Mouse (Mus musculus) brain, embryonic 14.5 days (tissue): ENCODE measurements at regions not wholly inside any gene's neighbourhood (a gene's known extent, or its start where the extent isn't known, plus 50 kb on each side); places are given as distances from the start of the nearest gene placed in this dataset.
"Not testable (repeated sequence)": the region's sequence is repeated elsewhere in the genome, so short reads cannot be mapped to it uniquely, and the experiment has no call there.

Experiments
- DNase-seq: peaks from one replicate; pipeline ENCODE4 v3.0.0-alpha.2; 2011; ENCODE audit warnings: low read depth
- CTCF ChIP-seq: fragments of 200-500 bp; IDR thresholded peaks from 2 replicates; pipeline ENCODE4 v1.5.1; 2012; ENCODE audit warnings: inconsistent platforms, mild to moderate bottlenecking, moderate library complexity, borderline replicate concordance; ENCODE audit not compliant: insufficient read depth, insufficient read length; ENCODE audit errors: extremely low read depth
- POLR2A ChIP-seq: fragments of 200-500 bp; IDR thresholded peaks from 2 replicates; pipeline ENCODE4 v1.6.1; 2012; ENCODE audit warnings: mild to moderate bottlenecking, inconsistent platforms, borderline replicate concordance; ENCODE audit not compliant: poor library complexity, insufficient read depth, insufficient read length, severe bottlenecking; ENCODE audit errors: extremely low read depth

DNA sequence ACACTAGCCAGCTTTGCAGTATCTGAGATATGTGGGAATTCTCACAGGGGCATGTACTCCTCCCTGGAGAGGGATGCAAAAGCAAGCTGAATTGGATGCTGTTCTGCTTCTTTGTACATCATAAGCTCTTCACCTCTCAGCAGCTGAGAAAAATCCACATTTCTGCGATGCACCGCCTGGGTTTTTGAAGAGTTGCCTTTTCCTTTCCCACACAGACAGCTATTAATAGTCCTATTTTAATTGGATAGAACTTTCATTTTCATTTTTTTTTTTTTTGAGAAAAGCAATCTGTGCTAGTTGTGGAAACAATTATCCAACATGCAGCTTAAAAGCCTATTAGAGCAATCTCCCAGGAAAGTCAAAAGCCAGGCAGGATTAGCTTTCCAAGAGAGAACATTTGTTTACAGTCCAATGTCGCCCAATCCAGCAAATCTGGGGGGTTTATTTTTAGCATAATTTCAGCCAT lies 105.2 kb upstream of the Gucy1a1 start:
- DNase-seq, result peak; percentile 68
- TF ChIP-seq POLR2A (no peak), CTCF (no peak)

DNA sequence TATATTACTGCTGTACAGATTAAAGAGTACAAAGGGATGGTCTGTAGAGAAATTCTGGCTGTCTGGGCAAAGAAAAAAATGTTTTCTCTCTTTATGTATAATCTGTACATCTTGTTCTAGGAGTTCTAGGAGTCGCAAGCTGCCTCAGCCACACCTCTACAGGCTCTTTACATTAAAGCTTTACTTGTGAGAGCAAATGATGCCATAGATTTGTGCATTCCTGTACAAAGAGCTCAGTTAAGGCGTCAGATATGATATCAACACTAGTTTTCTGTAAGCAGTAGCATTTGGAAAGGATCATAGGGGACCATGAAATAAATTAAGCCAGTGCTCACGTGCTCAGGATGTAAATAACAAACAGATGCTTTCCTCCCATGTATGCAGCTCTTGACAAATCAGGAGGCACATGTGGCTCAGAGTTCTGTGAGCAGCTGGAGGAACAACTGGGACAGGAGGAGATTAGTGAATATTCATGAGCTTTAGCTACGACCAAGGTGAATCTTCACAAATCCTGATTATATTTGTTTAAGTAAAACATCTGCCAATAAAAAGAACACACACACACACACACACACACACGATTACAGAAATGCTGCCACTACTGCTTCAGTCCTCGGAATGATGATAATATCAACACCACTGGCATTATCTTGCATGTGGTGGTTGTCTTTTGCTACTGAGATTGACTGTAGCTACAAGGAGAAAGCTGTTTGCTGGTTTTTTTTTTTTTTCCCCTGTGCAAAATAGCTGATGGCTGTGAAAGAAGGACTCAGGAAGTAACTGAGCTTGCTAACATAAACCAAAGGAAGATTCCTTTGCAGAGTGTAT lies 104.6 kb upstream of the Gucy1a1 start:
- no peak for TF ChIP-seq CTCF
- DNase-seq, result peak; percentile 77

DNA sequence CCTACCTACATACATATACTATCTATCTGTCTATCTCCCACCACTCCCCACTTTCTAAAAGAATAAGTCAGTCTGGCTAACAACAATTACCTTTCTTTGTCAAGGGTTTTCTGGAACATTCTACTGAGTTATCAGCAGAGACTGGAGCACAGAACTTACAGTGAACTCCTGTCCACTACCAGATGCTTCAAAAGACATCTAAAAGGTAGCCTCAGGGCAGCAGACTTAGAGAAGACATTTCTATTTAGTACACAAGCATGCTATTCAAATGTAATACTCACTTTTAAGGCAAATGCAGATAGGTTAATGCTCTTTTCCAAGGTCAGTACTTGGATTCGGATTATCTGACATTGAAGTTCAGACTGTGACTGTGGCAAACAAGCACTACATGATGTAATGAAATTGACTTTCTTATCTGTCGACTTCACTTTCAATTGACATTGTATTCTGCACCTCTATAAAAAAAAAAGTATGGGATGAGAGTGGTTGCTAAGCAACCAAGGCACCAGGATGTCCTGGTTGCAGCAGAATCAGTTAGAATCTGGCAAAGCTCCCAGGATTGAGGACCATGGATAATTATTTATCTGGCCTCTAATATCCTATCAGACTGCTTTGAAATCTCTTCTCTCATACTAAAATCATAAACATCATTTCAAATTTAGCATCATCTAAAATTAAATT lies 90.9 kb upstream of the Gucy1a1 start:
- peak; percentile 77 for DNase-seq
- TF ChIP-seq CTCF (no peak), POLR2A (no peak)

DNA sequence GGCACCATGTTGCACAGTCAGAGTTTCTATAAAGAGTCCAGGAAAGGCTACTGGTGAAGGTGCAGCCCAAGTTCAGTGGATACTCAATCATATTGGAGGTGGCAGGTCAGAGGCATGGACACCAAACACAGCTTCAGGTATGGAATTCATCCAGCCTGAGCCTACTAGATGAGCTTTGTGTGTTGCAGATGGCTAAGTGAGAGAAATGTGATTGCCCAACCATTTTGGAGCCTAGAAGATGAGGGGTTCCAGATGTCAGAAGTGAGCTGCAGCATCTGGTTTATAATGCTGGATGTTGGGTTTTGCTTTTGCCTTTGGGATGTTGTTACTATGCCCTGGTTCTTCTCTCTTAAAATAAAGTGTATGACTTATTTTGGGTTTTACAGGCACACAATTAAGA lies 88.7 kb upstream of the Gucy1a1 start:
- TF ChIP-seq POLR2A, result no peak
- TF ChIP-seq CTCF, result no peak
- no peak for DNase-seq

DNA sequence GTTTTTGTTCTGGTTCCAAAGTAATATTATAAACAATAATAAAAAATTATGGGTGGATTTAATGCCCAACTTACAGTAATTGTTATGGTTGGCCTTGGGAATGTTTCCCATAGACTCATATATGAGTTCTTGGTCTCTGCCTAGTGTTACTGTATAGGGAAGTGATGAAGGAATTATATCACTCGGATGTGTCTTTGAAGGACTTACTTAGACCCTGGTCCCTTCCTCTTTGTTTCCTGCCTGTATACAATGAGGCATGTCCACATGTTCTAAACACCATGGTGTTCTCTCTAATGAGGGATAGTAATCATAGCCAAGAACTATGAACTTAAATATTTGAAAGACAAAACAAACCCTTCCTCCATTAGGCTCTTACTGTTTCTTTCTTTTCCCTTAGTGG lies 77.8 kb upstream of the Gucy1a1 start:
- DNase-seq, result no peak
- TF ChIP-seq POLR2A (no peak), CTCF (no peak)

DNA sequence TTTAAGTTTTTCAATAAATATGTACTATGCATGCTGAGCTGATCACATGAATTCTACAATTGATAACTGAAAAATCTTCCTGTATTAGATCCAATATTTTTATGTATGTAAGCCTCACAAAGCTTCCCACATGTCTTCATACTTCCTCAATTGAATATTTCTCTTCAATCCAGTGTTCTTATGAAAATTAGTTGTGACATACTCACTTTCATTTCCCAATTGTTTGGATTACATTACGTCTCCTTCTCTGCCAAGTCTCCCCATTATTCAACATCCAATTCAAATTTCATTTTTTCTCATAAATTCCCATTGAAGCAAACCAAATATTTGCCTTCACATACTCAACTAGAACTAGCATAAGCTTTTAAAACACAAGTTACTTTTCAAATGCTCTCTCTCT lies 76.3 kb upstream of the Gucy1a1 start:
- no peak for TF ChIP-seq CTCF
- TF ChIP-seq POLR2A, result no peak
- no peak for DNase-seq

DNA sequence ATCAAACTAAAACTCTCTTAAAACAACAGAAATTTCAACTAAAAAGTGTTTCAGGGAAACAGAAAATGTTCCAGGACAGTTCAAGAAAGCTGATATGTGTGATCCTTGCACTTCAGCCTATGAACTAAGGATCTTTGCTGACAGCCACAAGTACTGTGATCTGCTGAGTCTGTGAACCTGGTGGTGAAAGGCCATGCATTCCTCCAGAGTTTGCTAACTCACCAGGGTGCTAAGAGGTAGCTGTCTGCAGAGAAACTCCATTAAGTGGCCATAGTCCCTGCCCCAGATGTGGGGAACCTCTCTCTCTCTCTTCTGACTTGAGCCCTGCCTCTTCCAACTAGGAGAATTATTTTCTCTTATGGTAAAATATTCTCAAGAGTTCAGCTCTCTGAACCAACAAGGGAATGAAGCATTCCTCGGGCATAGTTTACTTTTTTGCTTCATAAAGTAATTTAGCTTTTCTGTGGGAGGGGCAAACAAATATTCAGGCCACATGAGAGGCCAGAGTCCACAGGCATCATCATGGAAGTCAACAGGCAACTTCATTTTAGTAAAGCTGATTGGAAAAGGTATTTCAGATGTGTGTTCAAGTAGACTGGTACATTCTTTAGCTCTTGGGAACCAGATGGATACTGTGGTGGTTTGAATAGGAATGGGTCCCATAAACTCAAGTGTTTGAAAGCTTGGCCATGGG lies 73.8 kb upstream of the Gucy1a1 start:
- DNase-seq, result not testable (repeated sequence)

DNA sequence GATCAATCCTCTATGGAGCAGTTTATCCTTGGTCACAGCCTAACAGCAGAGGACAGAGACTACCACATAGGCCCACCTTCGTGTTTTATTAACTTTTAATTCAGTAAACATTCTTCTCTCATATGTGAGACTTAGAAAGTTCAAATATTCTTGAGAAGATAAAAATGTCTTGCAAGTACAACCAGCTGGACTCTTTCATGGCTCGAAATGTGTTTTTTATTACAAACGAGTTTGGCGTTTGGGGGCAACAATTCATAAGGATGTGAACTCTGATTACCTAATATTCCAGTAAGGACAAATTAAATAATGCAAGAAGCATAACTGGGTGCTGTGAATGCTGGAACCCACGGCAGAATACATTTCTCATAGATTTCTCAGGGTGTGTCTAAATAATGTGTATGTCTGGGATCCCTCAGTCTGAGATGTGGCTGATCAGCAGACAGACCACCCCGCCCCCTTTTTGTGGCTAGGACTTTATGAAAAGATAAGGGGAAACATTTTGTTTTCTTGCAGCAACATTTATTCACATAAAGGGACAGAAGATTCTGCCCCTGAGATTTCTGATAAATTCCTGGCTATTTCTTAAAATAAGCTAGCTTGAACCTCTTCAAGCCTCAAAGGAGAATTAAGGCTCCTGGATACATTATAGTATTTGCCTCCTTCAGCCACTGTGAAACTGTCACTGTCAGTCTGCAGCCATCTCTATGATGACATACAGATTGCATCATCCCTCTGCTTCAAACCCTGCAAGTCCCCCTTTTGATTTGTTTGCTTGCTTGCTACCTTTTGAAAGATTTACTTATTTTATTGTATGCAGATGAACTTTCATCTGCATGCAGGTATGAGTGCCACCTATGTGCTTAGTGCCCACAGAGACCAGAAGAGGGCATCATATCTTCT lies 69.2 kb upstream of the Gucy1a1 start:
- TF ChIP-seq CTCF, result no peak
- TF ChIP-seq POLR2A, result no peak
- no peak for DNase-seq

DNA sequence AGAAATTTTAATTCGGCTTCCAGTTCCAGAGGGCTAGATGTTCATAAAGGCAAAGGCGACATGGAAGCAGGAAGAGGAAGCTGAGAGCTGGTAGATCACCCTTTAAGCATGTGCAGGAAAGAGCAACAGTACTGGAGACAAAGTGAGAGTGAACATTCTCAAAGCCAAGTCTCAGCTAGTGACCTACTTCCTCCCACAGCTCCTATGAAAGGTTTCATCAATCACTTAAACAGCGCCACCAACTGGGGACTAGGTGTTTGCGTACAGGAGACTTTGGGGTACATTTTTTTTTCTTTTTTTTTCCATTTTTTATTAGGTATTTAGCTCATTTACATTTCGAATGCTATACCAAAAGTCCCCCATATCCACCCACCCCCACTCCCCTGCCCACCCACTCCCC lies 61.7 kb upstream of the Gucy1a1 start:
- no peak for DNase-seq
- TF ChIP-seq CTCF, result no peak
- TF ChIP-seq POLR2A, result no peak
